Mouse (Mus musculus) embryonic facial prominence, embryonic 14.5 days (tissue): ENCODE measurements around the gene Fbxw11. TPM values are rescaled to one million over a fixed set of nuclear protein-coding genes. Genes with fewer than 3 reads are reported as not detected.

Source experiments
- ATAC-seq: fragments of 200-750 bp; cut with Nextera tagmentation; 2 replicates; pipeline ENCODE4 v1.8.0; 2017; ENCODE audit warnings: low read depth, moderate number of reproducible peaks, moderate TSS enrichment
- DNase-seq: peaks from one replicate; pipeline ENCODE4 v3.0.0-alpha.2; 2015; ENCODE audit warnings: low spot score
- H3K27ac ChIP-seq: fragments of 300-500 bp; sonication (generic); replicated peaks from 2 replicates; pipeline ENCODE4 v1.5.1; 2014; ENCODE audit warnings: low read depth, mild to moderate bottlenecking, low read length, moderate library complexity
- H3K27me3 ChIP-seq: fragments of 300-500 bp; sonication (generic); replicated peaks from 2 replicates; pipeline ENCODE4 v1.6.1; 2014; ENCODE audit warnings: low read length; ENCODE audit not compliant: control insufficient read depth, insufficient read depth
- H3K36me3 ChIP-seq: fragments of 300-500 bp; sonication (generic); 2 replicates; pipeline ENCODE4 v1.6.1; 2014; ENCODE audit warnings: low read length, mixed read lengths; ENCODE audit not compliant: control insufficient read depth, insufficient read depth
- H3K4me1 ChIP-seq: fragments of 300-500 bp; sonication (generic); 2 replicates; pipeline ENCODE4 v1.6.1; 2014; ENCODE audit warnings: antibody characterized with exemption, low read length; ENCODE audit not compliant: control insufficient read depth, insufficient read depth
- H3K4me2 ChIP-seq: fragments of 300-500 bp; sonication (generic); 2 replicates; pipeline ENCODE4 v1.6.1; 2014; ENCODE audit warnings: low read depth, mild to moderate bottlenecking, low read length, moderate library complexity, mixed read lengths
- H3K4me3 ChIP-seq: fragments of 300-500 bp; sonication (generic); 2 replicates; pipeline ENCODE4 v1.5.1; 2014; ENCODE audit warnings: low read depth, mild to moderate bottlenecking, low read length
- H3K9ac ChIP-seq: fragments of 300-500 bp; sonication (generic); 2 replicates; pipeline ENCODE4 v1.6.1; 2014; ENCODE audit warnings: low read depth, mild to moderate bottlenecking, low read length, moderate library complexity, mixed read lengths
- H3K9me3 ChIP-seq: fragments of 300-500 bp; sonication (generic); 2 replicates; pipeline ENCODE4 v1.6.1; 2016; ENCODE audit warnings: low read length; ENCODE audit not compliant: control insufficient read depth
- WGBS: fragments of 180-500 bp; shearing (Covaris S2); extraction: QIAGEN DNeasy Blood & Tissue Kit; methylation state at CpG from one replicate; pipeline ENCODE4 v1.1.7; 2014; 5-methylcytosine and 5-hydroxymethylcytosine counted together
- polyA plus RNA-seq: library from polyadenylated mRNA; unstranded; fragments of >200 nt; fragmentation: Nextera tagmentation; extraction: Ambion mirVana; gene quantifications from 2 replicates; pipeline ENCODE4 v1.2.1, GENCODE M21; 2014

Gene Fbxw11
- polyA plus RNA-seq, 1 experiment from 2014 or later = 59.0 TPM

- no peaks in the 10 kb centered on the region for H3K36me3 ChIP-seq
- WGBS = 75% methylated on average over 6 of the region's 6 CpGs
- H3K4me3 ChIP-seq = no peak overlapping the region
- no peaks in the 10 kb centered on the region for H3K27me3 ChIP-seq
- DNase-seq (no peak), ATAC-seq (no peak)
- no peaks in the 10 kb centered on the region for H3K9me3 ChIP-seq
- H3K4me1 ChIP-seq = peaks cover 9% of the 10 kb centered on the region
- H3K9ac ChIP-seq = no peak overlapping the region
- H3K4me2 ChIP-seq = no peak overlapping the region
- no peak overlapping the region for H3K27ac ChIP-seq
Observed at GRCm38 (mm10) chr11:32619866-32620456, 22.6 kb upstream of the Fbxw11 start.

GRCm38 (mm10) chr11:32621831-32622478 lies 20.6 kb upstream of the Fbxw11 start:
- 70% methylated on average over 12 of the region's 12 CpGs for WGBS
- Histone ChIP-seq H3K36me3 (no peaks in the 10 kb centered on the region), H3K27me3 (no peaks in the 10 kb centered on the region), H3K9ac (no peak overlapping the region), H3K9me3 (no peaks in the 10 kb centered on the region), H3K27ac (no peak overlapping the region), H3K4me2 (no peak overlapping the region), H3K4me3 (no peak overlapping the region), H3K4me1 (peaks cover 9% of the 10 kb centered on the region)
- DNase-seq (no peak), ATAC-seq (no peak)

GRCm38 (mm10) chr11:32622479-32623190 lies 19.9 kb upstream of the Fbxw11 start:
- H3K4me2 ChIP-seq = no peak overlapping the region
- 82% methylated on average over 13 of the region's 13 CpGs for WGBS
- no peaks in the 10 kb centered on the region for H3K36me3 ChIP-seq
- peaks cover 9% of the 10 kb centered on the region for H3K4me1 ChIP-seq
- H3K27me3 ChIP-seq = no peaks in the 10 kb centered on the region
- no peak for ATAC-seq
- no peak overlapping the region for H3K9ac ChIP-seq
- no peaks in the 10 kb centered on the region for H3K9me3 ChIP-seq
- H3K4me3 ChIP-seq = no peak overlapping the region
- DNase-seq = no peak
- H3K27ac ChIP-seq = no peak overlapping the region

- 75% methylated on average over 5 of the region's 5 CpGs for WGBS
- Histone ChIP-seq H3K36me3 (no peaks in the 10 kb centered on the region), H3K4me2 (no peak overlapping the region), H3K4me1 (peaks cover 9% of the 10 kb centered on the region), H3K4me3 (no peak overlapping the region), H3K9me3 (no peaks in the 10 kb centered on the region), H3K27ac (no peak overlapping the region), H3K27me3 (no peaks in the 10 kb centered on the region), H3K9ac (no peak overlapping the region)
- DNase-seq (no peak), ATAC-seq (no peak)
Observed at GRCm38 (mm10) chr11:32623236-32623635, 19.3 kb upstream of the Fbxw11 start.

GRCm38 (mm10) chr11:32623912-32624311 lies 18.6 kb upstream of the Fbxw11 start:
- 80% methylated on average over 6 of the region's 6 CpGs for WGBS
- Histone ChIP-seq H3K4me2 (no peak overlapping the region), H3K27me3 (no peaks in the 10 kb centered on the region), H3K4me1 (peaks cover 9% of the 10 kb centered on the region), H3K36me3 (no peaks in the 10 kb centered on the region), H3K9ac (no peak overlapping the region), H3K4me3 (no peak overlapping the region), H3K9me3 (no peaks in the 10 kb centered on the region), H3K27ac (no peak overlapping the region)
- no peak for DNase-seq
- ATAC-seq = no peak

GRCm38 (mm10) chr11:32625677-32626076 lies 16.8 kb upstream of the Fbxw11 start:
- no peaks in the 10 kb centered on the region for H3K36me3 ChIP-seq

GRCm38 (mm10) chr11:32626079-32626478 lies 16.4 kb upstream of the Fbxw11 start:
- Histone ChIP-seq H3K4me3 (no peak overlapping the region), H3K27me3 (no peaks in the 10 kb centered on the region), H3K4me2 (no peak overlapping the region), H3K9ac (no peak overlapping the region), H3K9me3 (no peaks in the 10 kb centered on the region), H3K27ac (no peak overlapping the region), H3K4me1 (no peaks in the 10 kb centered on the region), H3K36me3 (no peaks in the 10 kb centered on the region)
- no peak for DNase-seq
- WGBS = 81% methylated on average over 6 of the region's 6 CpGs
- ATAC-seq = no peak

More at GRCm38 (mm10) chr11:32625677-32626076, 16.8 kb upstream of the Fbxw11 start:
- no peak overlapping the region for H3K9ac ChIP-seq
- no peaks in the 10 kb centered on the region for H3K4me1 ChIP-seq
- H3K27ac ChIP-seq = no peak overlapping the region
- no peak overlapping the region for H3K4me2 ChIP-seq
- no peak overlapping the region for H3K4me3 ChIP-seq
- H3K9me3 ChIP-seq = no peaks in the 10 kb centered on the region
- DNase-seq = no peak
- ATAC-seq = no peak
- WGBS = 75% methylated on average over 1 of the region's 1 CpGs
- H3K27me3 ChIP-seq = no peaks in the 10 kb centered on the region

GRCm38 (mm10) chr11:32627900-32628299 lies 14.6 kb upstream of the Fbxw11 start:
- H3K9me3 ChIP-seq = no peaks in the 10 kb centered on the region
- H3K36me3 ChIP-seq = no peaks in the 10 kb centered on the region
- H3K4me1 ChIP-seq = no peaks in the 10 kb centered on the region
- no peaks in the 10 kb centered on the region for H3K27me3 ChIP-seq
- no peak overlapping the region for H3K27ac ChIP-seq
- 75% methylated on average over 6 of the region's 6 CpGs for WGBS
- H3K4me3 ChIP-seq = no peak overlapping the region
- DNase-seq (no peak), ATAC-seq (no peak)
- H3K9ac ChIP-seq = no peak overlapping the region
- no peak overlapping the region for H3K4me2 ChIP-seq
